Comparison of ENCODE assay signal across 7 mouse cellular contexts in genomic region chr13:101719312-101719870, GRCm38 (mm10). TPM values are rescaled to one million over a fixed set of nuclear protein-coding genes. Genes with fewer than 3 reads are reported as not detected.
DNase-seq lines count a peak whose midpoint lies in the region; ATAC-seq lines count a peak whose summit lies in the region.

No protein-coding gene starts in this region.

- WGBS in intestine, embryonic 14.5 days: 20% methylated on average over 11 of the region's 11 CpGs
- 17% methylated on average over 11 of the region's 11 CpGs for WGBS in midbrain, embryonic 11.5 days

- no peaks in the 10 kb centered on the region for H3K27me3 ChIP-seq in intestine, embryonic 14.5 days (replicated peaks; ENCODE audit: control insufficient read depth, insufficient read depth, low read length)
- no peaks in the 10 kb centered on the region for H3K27me3 ChIP-seq in midbrain, embryonic 11.5 days (ENCODE audit: control insufficient read depth, insufficient read depth, low read length)

- peaks cover 15% of the 10 kb centered on the region for H3K4me1 ChIP-seq in intestine, embryonic 14.5 days (replicated peaks; ENCODE audit: control insufficient read depth, insufficient read depth, low read length)
- no peaks in the 10 kb centered on the region for H3K4me1 ChIP-seq in midbrain, embryonic 11.5 days (ENCODE audit: control insufficient read depth, insufficient read depth, low read length)

- H3K27ac ChIP-seq in intestine, embryonic 14.5 days (ENCODE audit: low read depth): peak overlapping the region; percentile 25; the same call in 1 of the 2 replicates
- no peak overlapping the region for H3K27ac ChIP-seq in midbrain, embryonic 11.5 days (ENCODE audit: low read depth, low read length)

- H3K4me3 ChIP-seq in intestine, embryonic 14.5 days (ENCODE audit: low read depth, low read length): no peak overlapping the region
- no peak overlapping the region for H3K4me3 ChIP-seq in midbrain, embryonic 11.5 days (ENCODE audit: low read depth, low read length)

- intact Hi-C loops in left cerebral cortex, postnatal 4 days (cut with DNase I): no loop called here

- H3K9ac ChIP-seq in intestine, embryonic 14.5 days (ENCODE audit: low read length): no peak overlapping the region
- no peak overlapping the region for H3K9ac ChIP-seq in midbrain, embryonic 11.5 days (ENCODE audit: low read length)

- H3K36me3 ChIP-seq in intestine, embryonic 14.5 days (ENCODE audit: control insufficient read depth, insufficient read depth, low read length): no peaks in the 10 kb centered on the region
- no peaks in the 10 kb centered on the region for H3K36me3 ChIP-seq in midbrain, embryonic 11.5 days (ENCODE audit: control insufficient read depth, insufficient read depth, low read length)

- DNase-seq in adrenal gland, postnatal 10 days: peak; percentile 87
- DNase-seq in embryo, embryonic 11 days: peak; percentile 91
- DNase-seq in gastrocnemius, postnatal 25 days: peak; percentile 64
- peak; percentile 89 for DNase-seq in intestine, embryonic 14.5 days (ENCODE audit: low spot score)
- DNase-seq in left cerebral cortex, postnatal 4 days: peak; percentile 82
- peak; percentile 99 for DNase-seq in midbrain, embryonic 11.5 days (ENCODE audit: low spot score, missing footprints)
- DNase-seq in spleen, adult 12 weeks (ENCODE audit: low spot score): peak; percentile 67

- peak overlapping the region; percentile 14; the same call in 1 of the 2 replicates for H3K4me2 ChIP-seq in intestine, embryonic 14.5 days (ENCODE audit: low read length)
- H3K4me2 ChIP-seq in midbrain, embryonic 11.5 days: peak overlapping the region; percentile 25; the same call in 1 of the 2 replicates

- ATAC-seq in intestine, embryonic 14.5 days (replicated peaks; ENCODE audit: low FRiP score, low TSS enrichment, low read depth): peak; percentile 48; the same call in 1 of the 2 replicates
- peak; percentile 42; the same call in 1 of the 2 replicates for ATAC-seq in midbrain, embryonic 11.5 days (ENCODE audit: low FRiP score)

- H3K9me3 ChIP-seq in intestine, embryonic 14.5 days (ENCODE audit: control insufficient read depth, low read length): no peaks in the 10 kb centered on the region
- H3K9me3 ChIP-seq in midbrain, embryonic 11.5 days (ENCODE audit: control insufficient read depth, low read length): no peaks in the 10 kb centered on the region

RNA-seq across cellular contexts. Expression of gene Pik3r1, which starts 48.6 kb away (rescaled TPM):
- 10 to 100 TPM; 82.7 to 83.1 TPM for total RNA-seq in adrenal gland, postnatal 10 days (2021)
- 10 to 100 TPM; 25.4 to 27.0 TPM for total RNA-seq in gastrocnemius, postnatal 25 days (2021)
- polyA plus RNA-seq in intestine, embryonic 14.5 days (2014; fragmentation: Nextera tagmentation; extraction: Ambion mirVana): 52.6 and 57.4 TPM in 2 replicates
- total RNA-seq in left cerebral cortex, postnatal 4 days (2021): 100 to 1,000 TPM; 188 to 214 TPM
- polyA plus RNA-seq in midbrain, embryonic 11.5 days (2014; fragmentation: Nextera tagmentation; extraction: Ambion mirVana): 13.6 and 13.9 TPM in 2 replicates
